Mouse (Mus musculus) midbrain, embryonic 15.5 days (tissue): ENCODE data around the gene Ppp2r1a. TPM values are rescaled to one million over a fixed set of nuclear protein-coding genes. Genes with fewer than 3 reads are reported as not detected.

Experiments used
- ATAC-seq: fragments of 200-750 bp; cut with Nextera tagmentation; replicated peaks from 2 replicates; pipeline ENCODE4 v1.8.0; 2017; ENCODE audit warnings: moderate TSS enrichment
- H3K27ac ChIP-seq: fragments of 300-500 bp; sonication (generic); 2 replicates; pipeline ENCODE4 v1.5.1; 2015; ENCODE audit warnings: mild to moderate bottlenecking, inconsistent platforms
- H3K27me3 ChIP-seq: fragments of 300-500 bp; sonication (generic); replicated peaks from 2 replicates; pipeline ENCODE4 v1.6.1; 2015; ENCODE audit warnings: inconsistent platforms
- H3K36me3 ChIP-seq: fragments of 300-500 bp; sonication (generic); replicated peaks from 2 replicates; pipeline ENCODE4 v1.6.1; 2015; ENCODE audit warnings: inconsistent platforms
- H3K4me1 ChIP-seq: fragments of 300-500 bp; sonication (generic); 2 replicates; pipeline ENCODE4 v1.6.1; 2015; ENCODE audit warnings: inconsistent platforms
- H3K4me2 ChIP-seq: fragments of 300-500 bp; sonication (generic); 2 replicates; pipeline ENCODE4 v1.6.1; 2015; ENCODE audit warnings: inconsistent platforms, mild to moderate bottlenecking, moderate library complexity
- H3K4me3 ChIP-seq: fragments of 300-500 bp; sonication (generic); 2 replicates; pipeline ENCODE4 v1.5.1; 2015; ENCODE audit warnings: mild to moderate bottlenecking, inconsistent platforms
- H3K9ac ChIP-seq: fragments of 300-500 bp; sonication (generic); 2 replicates; pipeline ENCODE4 v1.6.1; 2015; ENCODE audit warnings: mild to moderate bottlenecking, inconsistent platforms
- H3K9me3 ChIP-seq: fragments of 300-500 bp; sonication (generic); 2 replicates; pipeline ENCODE4 v1.6.1; 2016; ENCODE audit warnings: inconsistent platforms
- WGBS: fragments of 180-500 bp; shearing (Covaris S2); methylation state at CpG from one replicate; pipeline ENCODE4 v1.1.7; 2015; ENCODE audit warnings: mixed read lengths; 5-methylcytosine and 5-hydroxymethylcytosine counted together
- polyA plus RNA-seq: library from polyadenylated mRNA; unstranded; fragments of >200 nt; fragmentation: Nextera tagmentation; extraction: Ambion mirVana; gene quantifications from 2 replicates; pipeline ENCODE4 v1.2.1, GENCODE M21; 2015

The Ppp2r1a gene
- polyA plus RNA-seq, 1 experiment from 2014 or later = 786 TPM

- H3K4me3 ChIP-seq = peak within 1 kb of the TSS; percentile 78
- peak within 1 kb of the TSS; percentile 89 for H3K27ac ChIP-seq
- H3K4me2 ChIP-seq = peak within 1 kb of the TSS; percentile 72
- no peaks in the 10 kb centered on the region for H3K9me3 ChIP-seq
- H3K4me1 ChIP-seq = peaks cover 22% of the 10 kb centered on the region
- WGBS = 5% methylated on average over 36 of the region's 36 CpGs
- ATAC-seq = peak; percentile 98
- H3K9ac ChIP-seq = peak within 1 kb of the TSS; percentile 80
- peaks cover 6% of the 10 kb centered on the region; the same call in 1 of the 2 replicates for H3K27me3 ChIP-seq
- peaks cover 13% of the 10 kb centered on the region for H3K36me3 ChIP-seq
Observed at GRCm38 (mm10) chr17:21008382-21009331, 63.5 kb downstream of the Ppp2r1a start, which contains the start of gene Zfp160. Gene Zfp160, plus strand, starts transcription at chr17:21008903.

DNA sequence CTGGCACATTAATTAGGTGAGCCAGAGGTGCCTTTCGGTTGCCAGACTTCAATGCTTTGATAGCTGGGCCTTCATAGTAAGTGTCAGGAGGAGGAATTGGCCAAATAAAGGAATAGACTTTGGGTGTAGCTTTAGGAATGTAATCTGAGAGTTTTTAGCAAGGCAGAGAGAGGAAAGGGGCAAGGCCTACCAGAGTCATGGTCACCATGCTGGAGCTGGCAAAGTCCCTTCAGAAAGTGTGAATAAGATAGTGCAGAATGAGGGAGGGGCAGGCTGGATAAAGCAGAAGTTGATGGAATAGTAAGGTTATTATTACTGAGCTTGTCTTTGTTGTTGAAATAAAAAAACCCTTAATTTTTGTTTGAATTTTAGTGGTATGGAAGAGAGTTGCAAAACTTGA, 64.6 kb downstream of the Ppp2r1a start:
- Histone ChIP-seq H3K4me3 (peak overlapping the region; percentile 78), H3K9ac (peak overlapping the region; percentile 80), H3K4me1 (peaks cover 22% of the 10 kb centered on the region), H3K36me3 (peaks cover 13% of the 10 kb centered on the region), H3K27me3 (0 out of 2 replicates have a peak, but pooled peaks cover 2% of the 10 kb centered on the region), H3K9me3 (no peaks in the 10 kb centered on the region), H3K4me2 (peak overlapping the region; percentile 72), H3K27ac (peak overlapping the region; percentile 89; the same call in 1 of the 2 replicates)
- no peak for ATAC-seq
- WGBS = 31% methylated on average over 1 of the region's 1 CpGs

Other genes with a start within 250 kb of the Ppp2r1a start
- gene Vmn1r227, start 215.5 kb upstream of the Ppp2r1a start, polyA plus RNA-seq = not detected in 2 replicates
- not detected in 2 replicates for gene Vmn1r228, start 159.2 kb upstream of the Ppp2r1a start, polyA plus RNA-seq
- gene Vmn1r229, start 133.8 kb upstream of the Ppp2r1a start, polyA plus RNA-seq = not detected in 2 replicates
- gene Vmn1r230, start 104.9 kb upstream of the Ppp2r1a start, polyA plus RNA-seq = not detected in 2 replicates
- not detected in 2 replicates for gene Vmn1r231, start 40.2 kb upstream of the Ppp2r1a start, polyA plus RNA-seq
- gene Vmn1r232, start 25.6 kb upstream of the Ppp2r1a start, polyA plus RNA-seq = not detected in 2 replicates
- gene Vmn1r233, start 51.2 kb downstream of the Ppp2r1a start, polyA plus RNA-seq = not detected in 2 replicates
- 17.7 and 20.4 TPM in 2 replicates for gene Zfp160, start 63.6 kb downstream of the Ppp2r1a start, polyA plus RNA-seq